Comparison of ENCODE assay signal across 17 mouse cellular contexts in genomic region chr17:33947430-33948089, GRCm38 (mm10). TPM values are rescaled to one million over a fixed set of nuclear protein-coding genes. Genes with fewer than 3 reads are reported as not detected.
DNase-seq lines count a peak whose midpoint lies in the region.
"Had no signal": no experiment of that assay in that cellular context is flagged by ENCODE, and none has a peak within 500 bp of the region (broad histone marks: within the 10 kb centered on the region; RNA-seq: fewer than 3 reads in every experiment).

No protein-coding gene starts in this region.

- WGBS in embryonic facial prominence, embryonic 10.5 days: 95% methylated on average over 10 of the region's 10 CpGs

- H3K27ac ChIP-seq in embryonic facial prominence, embryonic 10.5 days (replicated peaks): no peak overlapping the region
- H3K27ac ChIP-seq: embryonic facial prominence, embryonic 13.5 days; limb, embryonic 10.5 days; lung, embryonic 15.5 days had no signal

- no peaks in the 10 kb centered on the region for H3K9me3 ChIP-seq in embryonic facial prominence, embryonic 10.5 days
- H3K9me3 ChIP-seq in megakaryocyte, embryonic 14.5 days: no peaks in the 10 kb centered on the region
- H3K9me3 ChIP-seq: embryonic facial prominence, embryonic 13.5 days; G1E; limb, embryonic 10.5 days; lung, embryonic 15.5 days had no signal

- no peak overlapping the region for H3K4me3 ChIP-seq in embryonic facial prominence, embryonic 10.5 days
- H3K4me3 ChIP-seq in megakaryocyte, embryonic 14.5 days (replicated peaks): peak overlapping the region; percentile 24
- H3K4me3 ChIP-seq: embryonic facial prominence, embryonic 13.5 days; limb, embryonic 10.5 days; lung, embryonic 15.5 days had no signal

- H3K27me3 ChIP-seq in embryonic facial prominence, embryonic 10.5 days (replicated peaks; ENCODE audit: low read depth, poor library complexity, severe bottlenecking): no peaks in the 10 kb centered on the region
- no peaks in the 10 kb centered on the region for H3K27me3 ChIP-seq in megakaryocyte, embryonic 14.5 days (replicated peaks)
- H3K27me3 ChIP-seq: embryonic facial prominence, embryonic 13.5 days; lung, embryonic 15.5 days had no signal

- peaks cover 29% of the 10 kb centered on the region for H3K4me1 ChIP-seq in embryonic facial prominence, embryonic 10.5 days
- H3K4me1 ChIP-seq in megakaryocyte, embryonic 14.5 days: peaks cover 63% of the 10 kb centered on the region

- peak; percentile 93 for DNase-seq in heart, adult 11 months
- no peak for DNase-seq in heart, adult 9 months (ENCODE audit: low spot score in 2 of 2)
- DNase-seq in CD4-positive helper T cell, adult 2 months (ENCODE audit: low read depth, low spot score): peak; percentile 87
- peak; percentile 6 for DNase-seq in embryonic facial prominence, embryonic 10.5 days (ENCODE audit: low spot score)
- DNase-seq in adrenal gland, adult 2 months: no peak
- no peak for DNase-seq in adrenal gland, adult 18-20 months (ENCODE audit: low spot score in 2 of 2)
- no peak for DNase-seq in retina, postnatal 1 day
- DNase-seq: cerebellum, postnatal 14 days; heart, adult 18-20 months; heart, postnatal 14 days; kidney, postnatal 14 days; right cerebral cortex, postnatal 14 days had no signal

- H3K36me3 ChIP-seq in embryonic facial prominence, embryonic 10.5 days (replicated peaks): peaks cover 93% of the 10 kb centered on the region
- peaks cover 85% of the 10 kb centered on the region for H3K36me3 ChIP-seq in megakaryocyte, embryonic 14.5 days (replicated peaks; ENCODE audit: low read length)

RNA-seq across cellular contexts. Expression of gene B3galt4, which starts 3.7 kb away (rescaled TPM):
- 3.6 and 4.5 TPM in 2 replicates for polyA plus RNA-seq in embryonic facial prominence, embryonic 10.5 days (2016; fragmentation: Nextera tagmentation; extraction: Ambion mirVana)
- polyA plus RNA-seq in megakaryocyte, embryonic 14.5 days (2012; ENCODE audit: insufficient read depth, low replicate concordance): 15.5 and 19.7 TPM in 2 replicates
- total RNA-seq in adrenal gland, adult 2 months (2021): 1 to 10 TPM; 4.0 to 6.5 TPM
- 21.2 and 21.3 TPM in 2 replicates for polyA plus RNA-seq in adrenal gland, adult 2 months (2012; rRNA removed)
- total RNA-seq in adrenal gland, adult 18-20 months (2021): 1 to 10 TPM; 3.9 to 5.0 TPM

RNA-seq across cellular contexts. Expression of gene Wdr46, which starts 7.1 kb away (rescaled TPM):
- polyA plus RNA-seq in embryonic facial prominence, embryonic 10.5 days (2016; fragmentation: Nextera tagmentation; extraction: Ambion mirVana): 62.1 and 66.0 TPM in 2 replicates
- polyA plus RNA-seq in megakaryocyte, embryonic 14.5 days (2012; ENCODE audit: insufficient read depth, low replicate concordance): 58.7 and 64.2 TPM in 2 replicates
- total RNA-seq in adrenal gland, adult 2 months (2021): 10 to 100 TPM; 35.4 to 38.4 TPM
- polyA plus RNA-seq in adrenal gland, adult 2 months (2012; rRNA removed): 18.9 and 25.6 TPM in 2 replicates
- 10 to 100 TPM; 29.2 to 35.7 TPM for total RNA-seq in adrenal gland, adult 18-20 months (2021)

RNA-seq across cellular contexts. Expression of gene Pfdn6, which starts 7.4 kb away (rescaled TPM):
- polyA plus RNA-seq in embryonic facial prominence, embryonic 10.5 days (2016; fragmentation: Nextera tagmentation; extraction: Ambion mirVana): 233 and 235 TPM in 2 replicates
- polyA plus RNA-seq in megakaryocyte, embryonic 14.5 days (2012; ENCODE audit: insufficient read depth, low replicate concordance): 39.4 and 269 TPM in 2 replicates
- total RNA-seq in adrenal gland, adult 2 months (2021): 100 to 1,000 TPM in 1 of 2 experiments, 10 to 100 TPM in 1; 69.7 to 100 TPM
- 5.0 and 6.8 TPM in 2 replicates for polyA plus RNA-seq in adrenal gland, adult 2 months (2012; rRNA removed)
- total RNA-seq in adrenal gland, adult 18-20 months (2021): 10 to 100 TPM; 79.6 to 90.7 TPM

RNA-seq across cellular contexts. Expression of gene Vps52, which starts 8.1 kb away (rescaled TPM):
- polyA plus RNA-seq in embryonic facial prominence, embryonic 10.5 days (2016; fragmentation: Nextera tagmentation; extraction: Ambion mirVana): 48.2 and 51.5 TPM in 2 replicates
- 75.8 and 138 TPM in 2 replicates for polyA plus RNA-seq in megakaryocyte, embryonic 14.5 days (2012; ENCODE audit: insufficient read depth, low replicate concordance)
- 10 to 100 TPM; 52.8 to 55.1 TPM for total RNA-seq in adrenal gland, adult 2 months (2021)
- 88.4 and 107 TPM in 2 replicates for polyA plus RNA-seq in adrenal gland, adult 2 months (2012; rRNA removed)
- 10 to 100 TPM; 51.1 to 53.5 TPM for total RNA-seq in adrenal gland, adult 18-20 months (2021)

RNA-seq across cellular contexts. Expression of gene Rps18, which starts 8.2 kb away (rescaled TPM):
- 1,569 and 1,593 TPM in 2 replicates for polyA plus RNA-seq in embryonic facial prominence, embryonic 10.5 days (2016; fragmentation: Nextera tagmentation; extraction: Ambion mirVana)
- polyA plus RNA-seq in megakaryocyte, embryonic 14.5 days (2012; ENCODE audit: insufficient read depth, low replicate concordance): 17.5 and 129 TPM in 2 replicates
- total RNA-seq in adrenal gland, adult 2 months (2021): 100 to 1,000 TPM; 541 to 790 TPM
- 153 and 176 TPM in 2 replicates for polyA plus RNA-seq in adrenal gland, adult 2 months (2012; rRNA removed)
- total RNA-seq in adrenal gland, adult 18-20 months (2021): 100 to 1,000 TPM; 672 to 676 TPM

Comparison
In these comparisons a context has a peak if more than half of its experiments do, and no peak if none do; other contexts are left out.
1. DNase-seq: peak in heart, adult 11 months (single experiment), CD4-positive helper T cell, adult 2 months (single experiment) and embryonic facial prominence, embryonic 10.5 days (single experiment); none in heart, adult 9 months (0 of 2), adrenal gland, adult 2 months (single experiment), adrenal gland, adult 18-20 months (0 of 2) and retina, postnatal 1 day (single experiment).